Mouse (Mus musculus) left cerebral cortex, adult 8-10 months (tissue): Measurements from ENCODE around the gene Hoxd10. TPM values are rescaled to one million over a fixed set of nuclear protein-coding genes. Genes with fewer than 3 reads are reported as not detected.

Experiments used
- microRNA-seq, 2 experiments: library from miRNA; unstranded; fragments of <30 nt; microRNA quantifications; one replicate each; pipeline ENCODE4 v1.2.0; 2022
- total RNA-seq, 4 experiments: library from RNA; stranded (reverse); gene quantifications; 2 replicates each; pipeline ENCODE4 v1.2.4; 2022

Gene Hoxd10
- total RNA-seq, 4 experiments from 2014 or later = not detected

Small RNA genes within 50 kb of the gene (microRNA-seq; reads per million reads assigned to microRNA genes)
- gene Gm44463 (0 reads per million in 2 experiments), gene Mir10b (22.3 to 43.5 reads per million in 2 experiments)

Other genes starting within 250 kb of the Hoxd10 start
- gene Lnpk, start 112.5 kb upstream of the Hoxd10 start, total RNA-seq = 10 to 100 TPM; 61.4 to 65.7 (median 63.9) TPM
- gene Evx2, start 32.4 kb upstream of the Hoxd10 start, total RNA-seq = not detected
- not detected for gene Hoxd13, start 23.6 kb upstream of the Hoxd10 start, total RNA-seq
- gene Hoxd12, start 16.9 kb upstream of the Hoxd10 start, total RNA-seq = not detected
- gene Hoxd11, start 12.4 kb upstream of the Hoxd10 start, total RNA-seq = not detected
- not detected for gene Hoxd9, start 5.8 kb downstream of the Hoxd10 start, total RNA-seq
- not detected for gene Hoxd8, start 12.7 kb downstream of the Hoxd10 start, total RNA-seq
- gene Hoxd3, start 20.0 kb downstream of the Hoxd10 start, total RNA-seq = not detected
- gene Hoxd4, start 20.0 kb downstream of the Hoxd10 start, total RNA-seq = not detected
- not detected for gene Gm28230, start 34.8 kb downstream of the Hoxd10 start, total RNA-seq
- gene Hoxd1, start 71.1 kb downstream of the Hoxd10 start, total RNA-seq = under 1 TPM in 2 of 4 experiments, not detected in 2; 0.18 to 0.19 TPM
- 10 to 100 TPM; 37.7 to 46.0 (median 41.5) TPM for gene Mtx2, start 133.9 kb downstream of the Hoxd10 start, total RNA-seq